Mouse (Mus musculus) cerebellum, adult 2 months (tissue): Measurements from ENCODE around the gene Prrg4. TPM values are rescaled to one million over a fixed set of nuclear protein-coding genes. Genes with fewer than 3 reads are reported as not detected.
"Not testable (repeated sequence)": the region's sequence is repeated elsewhere in the genome, so short reads cannot be mapped to it uniquely, and the experiment has no call there.

Experiments
- DNase-seq, 2 experiments: peaks; one replicate each; pipeline ENCODE4 v3.0.0; 2021
- H3K27ac ChIP-seq: fragments of 200-500 bp; 2 replicates; pipeline ENCODE4 v1.5.1; 2012; ENCODE audit warnings: low read length, control low read depth, inconsistent platforms; ENCODE audit not compliant: insufficient read depth
- H3K27me3 ChIP-seq: fragments of 200-500 bp; 2 replicates; pipeline ENCODE4 v1.6.1; 2012; ENCODE audit warnings: inconsistent platforms, mild to moderate bottlenecking, low read length, moderate library complexity; ENCODE audit not compliant: control insufficient read depth, insufficient read depth
- H3K4me1 ChIP-seq: fragments of 200-500 bp; 2 replicates; pipeline ENCODE4 v1.6.1; 2011; ENCODE audit warnings: low read length; ENCODE audit not compliant: control insufficient read depth, insufficient read depth
- H3K4me3 ChIP-seq: fragments of 200-500 bp; replicated peaks from 2 replicates; pipeline ENCODE3; 2011; ENCODE audit warnings: mild to moderate bottlenecking, low read depth, low read length, control low read depth; ENCODE audit not compliant: insufficient read depth
- CTCF ChIP-seq: fragments of 200-500 bp; IDR thresholded peaks from 2 replicates; pipeline ENCODE4 v1.5.1; 2011; ENCODE audit warnings: low read depth, mild to moderate bottlenecking, control low read depth, low read length, moderate library complexity, borderline replicate concordance; ENCODE audit not compliant: insufficient read depth
- POLR2A ChIP-seq: fragments of 200-500 bp; IDR thresholded peaks from 2 replicates; pipeline ENCODE4 v1.6.1; 2011; ENCODE audit warnings: low read length, control low read depth, borderline replicate concordance; ENCODE audit not compliant: insufficient read depth
- WGBS: fragments of 180-500 bp; shearing (Covaris S2); methylation state at CpG from one replicate; pipeline ENCODE4 v1.1.7; 2018; 5-methylcytosine and 5-hydroxymethylcytosine counted together
- polyA plus RNA-seq: library from polyadenylated mRNA; depleted of rRNA; stranded (reverse); fragments of >200 nt; gene quantifications from 2 replicates; pipeline ENCODE4 v1.2.3, GENCODE M21; 2012

Gene Prrg4
- polyA plus RNA-seq, 1 experiment = 0.16 TPM

- no peaks in the 10 kb centered on the region for H3K4me1 ChIP-seq
- 92% methylated on average over 4 of the region's 4 CpGs for WGBS
Observed at GRCm38 (mm10) chr2:104826191-104826590, 23.5 kb downstream of the Prrg4 start.

GRCm38 (mm10) chr2:104818763-104819162 is 30.9 kb downstream of the Prrg4 start:
- H3K4me3 ChIP-seq, H3K27me3 ChIP-seq, H3K27ac ChIP-seq, H3K4me1 ChIP-seq, DNase-seq: not testable (repeated sequence)
- WGBS = 92% methylated on average over 3 of the region's 3 CpGs

More at GRCm38 (mm10) chr2:104826191-104826590, 23.5 kb downstream of the Prrg4 start:
- no peak for DNase-seq
- Histone ChIP-seq H3K4me3 (no peak overlapping the region), H3K27ac (no peak overlapping the region), H3K27me3 (no peaks in the 10 kb centered on the region)
- TF ChIP-seq POLR2A (no peak), CTCF (no peak)

- no peak overlapping the region; the same call in 1 of the 2 replicates for H3K27ac ChIP-seq
- TF ChIP-seq CTCF (no peak), POLR2A (no peak)
- H3K27me3 ChIP-seq = no peaks in the 10 kb centered on the region
- H3K4me1 ChIP-seq = peaks cover 5% of the 10 kb centered on the region; the same call in 1 of the 2 replicates
- 1% methylated on average over 15 of the region's 15 CpGs for WGBS
- H3K4me3 ChIP-seq = peak overlapping the region; percentile 61
- DNase-seq = no peak
Observed at GRCm38 (mm10) chr2:104817555-104818330, 31.9 kb downstream of the Prrg4 start.

GRCm38 (mm10) chr2:104816866-104817439 is 32.7 kb downstream of the Prrg4 start:
- Histone ChIP-seq H3K27me3 (no peaks in the 10 kb centered on the region), H3K4me3 (peak overlapping the region; percentile 61), H3K4me1 (peaks cover 5% of the 10 kb centered on the region; the same call in 1 of the 2 replicates), H3K27ac (peak overlapping the region; percentile 49)
- TF ChIP-seq POLR2A (peak; percentile 33; the same call in 1 of the 2 replicates), CTCF (peak; percentile 48)
- 0% methylated on average over 38 of the region's 51 CpGs for WGBS
- peak; percentile 92 for DNase-seq

GRCm38 (mm10) chr2:104816371-104816827 is 33.3 kb downstream of the Prrg4 start, which contains the start of gene Qser1:
Qser1 (minus strand) TSS chr2:104816760.
- peaks cover 5% of the 10 kb centered on the region; the same call in 1 of the 2 replicates for H3K4me1 ChIP-seq
- WGBS = 1% methylated on average over 40 of the region's 50 CpGs
- peak within 1 kb of the TSS; percentile 72 for H3K4me3 ChIP-seq
- TF ChIP-seq POLR2A (no peak), CTCF (no peak)
- H3K27ac ChIP-seq = peak within 1 kb of the TSS; percentile 84
- no peak for DNase-seq
- no peaks in the 10 kb centered on the region for H3K27me3 ChIP-seq

- Histone ChIP-seq H3K4me3 (peak overlapping the region; percentile 72), H3K4me1 (peaks cover 5% of the 10 kb centered on the region; the same call in 1 of the 2 replicates), H3K27me3 (no peaks in the 10 kb centered on the region), H3K27ac (peak overlapping the region; percentile 84; the same call in 1 of the 2 replicates)
- DNase-seq = peak; percentile 33 to 57
- no peak for TF ChIP-seq POLR2A
- no peak for TF ChIP-seq CTCF
- 2% methylated on average over 33 of the region's 33 CpGs for WGBS
Observed at GRCm38 (mm10) chr2:104815561-104816370, 33.9 kb downstream of the Prrg4 start.

- WGBS = 35% methylated on average over 5 of the region's 5 CpGs
- Histone ChIP-seq H3K4me3 (no peak overlapping the region), H3K4me1 (peaks cover 5% of the 10 kb centered on the region; the same call in 1 of the 2 replicates), H3K27ac (no peak overlapping the region), H3K27me3 (no peaks in the 10 kb centered on the region)
- TF ChIP-seq POLR2A (no peak), CTCF (no peak)
- peak in 1 of 2 experiments; percentile 24 for DNase-seq
Observed at GRCm38 (mm10) chr2:104814181-104814951, 35.3 kb downstream of the Prrg4 start.
